Mouse (Mus musculus) gastrocnemius, postnatal 14 days (tissue): ENCODE data around the gene Poglut1. TPM values are rescaled to one million over a fixed set of nuclear protein-coding genes. Genes with fewer than 3 reads are reported as not detected.

Experiments
- DNase-seq: peaks from one replicate; pipeline ENCODE4 v3.0.0; 2021; ENCODE audit warnings: mixed read lengths
- intact Hi-C: fragments of 180-260 bp; cut with DNase I; formaldehyde crosslinking; loops from one replicate; pipeline ENCODE4 v1.15.1; 2025; ENCODE audit warnings: low total_unique reads
- total RNA-seq, 2 experiments: library from RNA; stranded (reverse); gene quantifications; 2 replicates each; pipeline ENCODE4 v1.2.3; 2021

The Poglut1 gene
- total RNA-seq, 2 experiments from 2014 or later = 8.3 to 9.0 TPM

- no peak for DNase-seq
- intact Hi-C loops = no loop called here
These were observed 2.1 kb downstream of the Poglut1 start for GRCm38 (mm10) chr16:38548000-38548399.

GRCm38 (mm10) chr16:38538716-38539380 is 11.2 kb downstream of the Poglut1 start:
- intact Hi-C loops = loop anchor here (5.0 kb wide), 1 partner anchor 273 kb away; no protein-coding TSS in a partner anchor
- DNase-seq = no peak

GRCm38 (mm10) chr16:38536544-38537146 is 13.4 kb downstream of the Poglut1 start:
- intact Hi-C loops = loop anchor here (5.0 kb wide), 1 partner anchor 276 kb away; no protein-coding TSS in a partner anchor
- DNase-seq = peak; percentile 73

- intact Hi-C loops = no loop called here
- no peak for DNase-seq
These were observed 23.8 kb downstream of the Poglut1 start for GRCm38 (mm10) chr16:38526264-38526663.

DNA sequence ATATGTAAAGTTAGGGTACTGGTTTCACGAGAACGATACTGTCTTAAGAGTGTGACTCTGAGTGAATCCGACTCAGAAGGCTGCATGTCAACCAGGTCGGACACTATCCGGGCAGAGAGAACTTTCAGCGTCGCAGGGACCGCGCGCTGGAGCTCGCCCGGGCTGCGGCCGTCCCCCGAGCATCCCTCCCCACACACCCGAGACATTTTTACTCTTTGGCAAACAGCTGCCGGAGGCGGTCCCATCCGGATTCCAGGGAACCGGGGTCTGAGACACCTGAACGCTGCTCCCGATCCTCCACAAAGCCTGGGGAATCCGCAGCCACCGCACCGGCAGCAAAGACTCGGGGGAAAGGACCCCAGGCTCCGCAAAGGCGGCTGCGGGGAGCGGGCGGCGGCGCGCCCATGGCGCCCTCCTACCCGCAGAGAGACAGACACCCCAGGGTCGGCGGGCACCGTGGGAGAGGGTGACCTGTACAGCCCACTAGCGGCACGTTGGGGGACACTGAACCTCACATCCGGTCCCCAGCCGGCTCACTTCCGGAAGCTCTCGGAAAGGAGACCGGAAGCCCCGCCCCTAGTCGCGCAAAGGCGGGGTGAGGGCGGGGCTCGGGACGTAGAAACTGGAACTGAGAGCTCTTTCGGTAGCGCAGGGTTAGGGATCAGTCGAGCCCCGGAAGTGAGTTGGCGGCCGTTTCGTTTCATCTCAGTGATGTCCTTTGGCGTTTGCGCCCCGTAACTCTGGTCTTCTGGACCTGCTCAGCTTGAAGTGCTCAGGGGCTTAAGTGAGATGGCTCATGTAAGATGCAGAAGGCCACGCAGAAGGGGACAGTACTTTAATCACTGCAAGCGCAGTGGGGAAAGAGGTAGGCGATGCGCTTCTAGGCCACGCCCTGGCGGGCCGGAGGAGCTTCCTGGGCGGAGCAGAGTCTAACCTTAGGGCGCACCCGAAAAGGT is 27.7 kb downstream of the Poglut1 start, which contains the start of gene Timmdc1:
Timmdc1 (minus strand) TSS at position 535 of the 956 bp plus-strand sequence.
- intact Hi-C loops = no loop called here

DNA sequence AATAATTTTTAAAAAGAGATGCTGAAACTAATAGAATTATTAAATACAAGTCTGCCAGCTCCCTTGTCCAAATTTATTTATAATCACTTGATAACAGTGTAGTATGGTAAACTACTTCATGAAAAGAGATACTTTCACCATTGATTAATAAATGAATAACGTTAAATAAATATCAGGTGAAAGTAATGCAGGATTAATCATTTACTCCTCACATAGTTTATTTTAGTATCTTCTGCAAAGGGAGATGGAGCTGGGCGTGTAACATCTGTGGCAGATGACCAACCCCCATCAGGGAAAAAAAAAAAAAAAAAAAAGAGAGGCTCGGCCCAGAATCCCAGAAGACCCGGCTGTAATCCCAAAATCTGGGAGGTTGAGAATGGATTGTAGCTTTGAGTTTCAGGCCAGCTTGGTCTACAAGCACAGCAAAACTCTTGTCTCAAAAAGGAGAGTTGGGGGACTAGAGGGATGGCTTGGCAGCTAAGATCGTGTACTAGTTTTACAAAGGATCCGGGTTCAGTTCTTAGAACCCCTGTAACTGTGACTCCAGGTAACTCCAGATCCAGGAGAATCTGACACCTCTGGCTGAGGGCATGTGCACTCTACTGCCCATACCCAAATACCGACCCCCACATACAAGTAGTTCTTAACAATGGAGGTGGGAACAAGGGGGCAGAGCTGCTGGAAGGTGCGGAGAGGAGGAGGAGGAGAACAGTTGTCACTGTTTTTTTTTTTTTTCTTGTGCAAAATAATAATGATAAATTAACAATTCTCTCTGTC is 28.7 kb downstream of the Poglut1 start:
- no peak for DNase-seq
- intact Hi-C loops = no loop called here

More for the DNA sequence above, 27.7 kb downstream of the Poglut1 start, which contains the start of gene Timmdc1:
- DNase-seq = peak; percentile 95

- DNase-seq = no peak
- intact Hi-C loops = no loop called here
These were observed 30.9 kb downstream of the Poglut1 start for GRCm38 (mm10) chr16:38519140-38519539.

DNA sequence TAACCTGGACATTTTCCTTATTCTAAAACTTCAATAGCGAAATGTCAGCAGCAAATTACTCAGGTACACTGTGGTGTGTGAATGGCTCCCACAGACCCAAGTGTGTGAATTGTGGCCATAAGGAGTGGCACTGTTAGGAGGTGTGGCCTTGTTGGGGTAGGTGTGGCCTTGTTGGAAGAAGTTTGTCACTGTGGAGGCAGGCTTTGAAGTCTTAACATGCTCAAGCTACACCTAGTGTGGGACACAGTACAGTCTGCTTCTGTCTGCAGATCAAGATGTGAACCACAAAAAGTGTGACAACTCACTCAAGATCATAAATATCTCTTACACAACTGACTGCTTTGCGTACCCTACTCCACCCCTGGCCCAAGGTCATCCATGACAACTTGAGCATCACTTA is 39.2 kb downstream of the Poglut1 start:
- DNase-seq = no peak
- intact Hi-C loops = no loop called here

DNA sequence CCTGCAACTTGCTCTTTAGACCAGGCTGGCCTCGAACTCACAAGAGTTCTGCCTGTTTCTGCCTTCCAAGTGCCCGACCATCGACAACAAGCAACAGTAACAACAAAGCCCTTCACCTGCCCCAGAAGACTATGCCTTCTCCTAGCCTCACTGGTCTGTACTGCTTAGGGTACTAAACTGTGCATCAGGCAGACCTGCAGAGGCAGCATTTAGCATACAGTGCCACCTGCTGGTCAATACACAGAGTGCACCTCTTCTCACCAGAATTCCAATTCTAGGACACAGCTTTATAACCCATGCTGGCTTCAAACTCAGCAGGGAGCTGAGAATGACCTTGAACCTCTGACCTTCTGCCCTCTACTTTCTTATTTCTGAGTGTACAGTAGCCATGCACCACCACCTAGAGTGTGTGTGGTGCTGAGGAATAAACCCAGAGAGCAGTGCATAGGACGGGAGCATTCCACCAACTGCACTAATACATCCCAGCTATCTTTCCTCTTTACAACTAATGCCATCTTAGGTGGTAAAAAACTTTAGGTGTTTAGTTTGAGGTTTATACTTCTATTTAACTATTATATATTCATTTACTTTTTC is 43.9 kb downstream of the Poglut1 start:
- intact Hi-C loops = no loop called here
- peak; percentile 53 for DNase-seq

DNA sequence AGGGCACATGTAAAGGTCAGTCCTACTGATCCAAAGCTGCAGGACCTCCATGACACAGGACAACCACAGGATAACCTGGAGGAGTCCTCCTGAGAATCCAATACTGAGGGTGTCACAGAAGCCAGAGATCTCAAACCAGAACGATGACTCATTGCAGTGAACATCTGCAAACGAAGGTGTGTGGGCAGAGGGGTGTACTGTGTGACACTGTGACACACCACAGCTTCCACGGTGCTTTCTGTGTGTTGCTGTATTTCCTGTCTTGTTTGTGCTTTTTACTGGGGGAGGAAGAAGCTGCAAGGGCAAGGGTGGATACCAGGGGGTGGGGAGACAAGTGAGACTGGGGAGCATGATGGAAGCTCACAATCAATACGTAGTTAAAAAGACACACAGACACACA is 46.5 kb downstream of the Poglut1 start:
- intact Hi-C loops = loop anchor here (5.0 kb wide), 1 partner anchor 161 kb away; the partner anchor contains the start of gene Maats1
- no peak for DNase-seq

- no peak for DNase-seq
- intact Hi-C loops = loop anchor here (5.0 kb wide), 1 partner anchor 160 kb away; the partner anchor contains the start of gene Maats1
These were observed 47.6 kb downstream of the Poglut1 start for GRCm38 (mm10) chr16:38502469-38502868.

GRCm38 (mm10) chr16:38496604-38497140 is 53.4 kb downstream of the Poglut1 start:
- intact Hi-C loops = no loop called here
- DNase-seq = no peak

DNA sequence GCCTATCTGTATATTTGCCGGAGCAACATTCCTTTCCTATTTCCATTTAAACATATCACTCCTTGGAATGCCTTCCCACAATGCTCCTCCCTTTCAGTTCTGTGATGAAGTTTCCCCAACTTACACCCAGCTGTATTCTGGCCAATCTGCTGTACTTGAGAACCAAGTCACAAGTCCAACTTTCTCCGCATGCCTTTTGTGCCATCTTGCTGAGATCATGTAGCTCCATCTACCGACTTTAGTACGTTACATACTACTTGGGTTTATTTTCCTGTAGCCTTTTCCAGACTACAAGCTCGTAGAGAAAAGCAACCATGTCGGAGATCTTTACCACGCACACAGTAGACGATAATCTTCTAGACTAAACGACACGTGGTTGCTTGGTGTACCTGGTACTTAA is 56.2 kb downstream of the Poglut1 start:
- intact Hi-C loops = no loop called here
- DNase-seq = no peak

GRCm38 (mm10) chr16:38492551-38492950 is 57.5 kb downstream of the Poglut1 start:
- intact Hi-C loops = no loop called here
- no peak for DNase-seq

DNA sequence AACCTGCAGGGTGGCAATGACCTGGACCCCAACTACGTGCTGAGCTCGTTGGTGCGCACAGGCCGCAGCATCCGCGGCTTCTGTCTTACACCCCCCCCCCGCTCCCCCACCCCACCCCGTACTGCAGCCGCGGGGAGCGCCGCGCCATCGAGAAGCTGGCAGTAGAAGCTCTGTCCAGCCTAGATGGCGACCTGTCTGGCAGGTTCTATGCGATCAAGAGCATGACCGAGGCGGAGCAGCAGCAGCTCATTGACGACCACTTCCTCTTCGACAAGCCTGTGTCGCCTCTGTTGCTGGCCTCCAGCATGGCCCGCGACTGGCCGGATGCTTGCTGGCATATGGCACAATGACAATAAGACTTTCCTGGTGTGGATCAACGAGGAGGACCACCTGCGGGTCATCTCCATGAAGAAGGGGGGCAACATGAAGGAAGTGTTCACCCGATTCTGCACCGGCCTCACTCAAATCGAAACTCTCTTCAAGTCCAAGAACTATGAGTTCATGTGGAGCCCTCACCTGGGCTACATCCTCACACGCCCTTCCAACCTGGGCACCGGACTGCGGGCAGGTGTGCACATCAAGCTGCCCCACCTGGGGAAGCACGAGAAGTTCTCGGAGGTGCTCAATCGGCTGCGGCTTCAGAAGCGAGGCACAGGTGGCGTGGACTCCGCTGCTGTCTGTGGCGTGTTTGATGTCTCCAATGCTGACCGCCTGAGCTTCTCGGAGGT is 66.3 kb downstream of the Poglut1 start:
- DNase-seq = no peak
- intact Hi-C loops = no loop called here

- peak; percentile 23 for DNase-seq
- intact Hi-C loops = no loop called here
These were observed 67.1 kb downstream of the Poglut1 start for GRCm38 (mm10) chr16:38482780-38483562.

GRCm38 (mm10) chr16:38481327-38481726 is 68.7 kb downstream of the Poglut1 start:
- intact Hi-C loops = no loop called here
- no peak for DNase-seq
